Mouse (Mus musculus): ENCODE data around the gene Arfip1. TPM values are rescaled to one million over a fixed set of nuclear protein-coding genes. Genes with fewer than 3 reads are reported as not detected.

Gene Arfip1
- polyA plus RNA-seq, 1 experiment, result not detected

DNA sequence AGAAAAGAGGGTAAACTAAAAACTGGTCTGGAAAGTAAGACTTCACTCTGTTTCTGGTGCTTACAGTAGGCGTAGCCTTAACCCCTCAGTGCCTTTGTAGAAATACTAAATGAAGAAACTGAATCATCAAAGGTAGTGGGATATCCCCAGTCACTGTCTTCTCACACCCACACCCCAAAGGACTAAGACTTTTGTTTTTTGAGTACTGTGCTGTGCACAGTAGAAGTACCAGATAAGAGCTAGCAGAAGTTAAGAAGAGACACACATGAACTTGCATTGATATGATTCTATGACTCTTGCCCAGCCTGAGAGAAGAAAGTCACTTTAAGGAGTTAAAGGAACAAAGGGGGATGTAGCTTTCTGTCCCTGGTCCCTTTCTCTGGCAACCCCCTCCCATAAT, 104.9 kb downstream of the Arfip1 start:
- 97% methylated on average over 1 of the region's 1 CpGs for WGBS
- TF ChIP-seq CTCF (IDR thresholded peaks at IDR 0.05; ENCODE audit: insufficient read depth, low read depth, low read length), result no peak
- no peak for TF ChIP-seq POLR2A (IDR thresholded peaks at IDR 0.05; ENCODE audit: insufficient read depth, low read depth, low read length)
- Histone ChIP-seq H3K27ac (ENCODE audit: insufficient read depth, low read depth, low read length) (no peak overlapping the region), H3K4me1 (ENCODE audit: control insufficient read depth, insufficient read depth, low read length) (peaks cover 23% of the 10 kb centered on the region), H3K4me3 (ENCODE audit: insufficient read depth, low read depth, low read length) (no peak overlapping the region)

DNA sequence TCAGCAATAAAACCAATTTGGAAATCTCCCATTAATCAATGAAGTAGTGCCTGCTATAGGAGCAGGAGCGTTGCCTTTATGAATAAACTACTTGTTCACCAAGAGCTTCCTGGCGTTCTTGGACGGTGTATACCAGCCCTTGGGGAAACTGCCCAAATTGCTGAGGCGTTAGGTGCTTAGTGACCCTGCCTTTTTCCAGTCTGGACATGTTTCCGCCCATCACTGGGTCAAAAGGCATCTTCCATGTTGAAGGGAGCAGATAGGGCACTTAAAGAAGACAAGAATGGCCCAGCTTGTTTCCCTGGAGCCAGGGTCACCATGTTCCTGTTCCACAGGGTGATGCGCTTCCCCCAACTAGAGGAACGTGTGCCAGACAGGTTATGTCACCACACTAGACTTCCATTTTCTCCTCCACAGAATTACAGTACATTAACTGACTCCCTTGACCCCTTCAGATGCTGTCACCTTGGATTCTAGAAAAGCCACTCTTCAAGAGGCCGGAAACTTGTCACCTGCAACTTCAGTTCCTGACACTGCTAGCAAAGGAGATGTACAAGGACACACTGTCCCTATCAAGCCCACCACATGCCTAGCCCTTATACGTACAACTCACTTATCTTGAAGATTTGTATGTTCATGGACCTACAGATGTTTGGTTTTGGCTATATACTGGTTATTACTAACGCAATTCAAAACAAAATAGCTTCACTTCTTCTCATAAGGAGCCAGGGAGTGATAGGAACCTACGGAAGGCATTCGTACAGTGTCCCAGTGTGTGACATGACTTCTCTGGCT, 107.2 kb downstream of the Arfip1 start:
- no peak overlapping the region for H3K4me3 ChIP-seq (ENCODE audit: insufficient read depth, low read depth, low read length)
- peaks cover 21% of the 10 kb centered on the region for H3K4me1 ChIP-seq (ENCODE audit: control insufficient read depth, insufficient read depth, low read length)
- whole genome bisulfite sequencing, result 92% methylated on average over 12 of the region's 12 CpGs
- TF ChIP-seq CTCF (IDR thresholded peaks at IDR 0.05; ENCODE audit: insufficient read depth, low read depth, low read length) (no peak), POLR2A (IDR thresholded peaks at IDR 0.05; ENCODE audit: insufficient read depth, low read depth, low read length) (no peak)
- H3K27ac ChIP-seq (ENCODE audit: insufficient read depth, low read depth, low read length), result no peak overlapping the region

DNA sequence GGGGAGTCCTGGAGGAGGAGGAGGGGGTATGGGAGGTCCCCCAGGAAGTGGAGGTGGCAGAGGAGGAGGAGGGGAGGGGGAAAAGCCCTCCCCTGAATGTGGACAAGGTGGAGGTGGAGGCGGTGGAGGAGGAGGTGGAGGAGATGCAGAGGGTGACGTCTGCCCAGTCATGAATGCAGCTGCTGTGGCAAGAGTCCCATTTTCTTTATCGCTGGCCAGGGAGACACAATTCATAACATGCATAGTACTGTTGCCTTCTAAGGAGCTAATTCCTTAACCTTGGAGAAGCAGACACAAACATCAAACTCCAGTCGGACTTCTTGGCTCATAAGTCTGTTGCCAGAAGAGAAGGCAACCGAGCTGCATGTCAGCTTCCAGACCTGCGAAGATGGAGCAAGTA, 108.0 kb downstream of the Arfip1 start:
- WGBS, result 68% methylated on average over 6 of the region's 6 CpGs
- peaks cover 24% of the 10 kb centered on the region for H3K4me1 ChIP-seq (ENCODE audit: control insufficient read depth, insufficient read depth, low read length)
- no peak for TF ChIP-seq CTCF (IDR thresholded peaks at IDR 0.05; ENCODE audit: insufficient read depth, low read depth, low read length)
- no peak for TF ChIP-seq POLR2A (IDR thresholded peaks at IDR 0.05; ENCODE audit: insufficient read depth, low read depth, low read length)

DNA sequence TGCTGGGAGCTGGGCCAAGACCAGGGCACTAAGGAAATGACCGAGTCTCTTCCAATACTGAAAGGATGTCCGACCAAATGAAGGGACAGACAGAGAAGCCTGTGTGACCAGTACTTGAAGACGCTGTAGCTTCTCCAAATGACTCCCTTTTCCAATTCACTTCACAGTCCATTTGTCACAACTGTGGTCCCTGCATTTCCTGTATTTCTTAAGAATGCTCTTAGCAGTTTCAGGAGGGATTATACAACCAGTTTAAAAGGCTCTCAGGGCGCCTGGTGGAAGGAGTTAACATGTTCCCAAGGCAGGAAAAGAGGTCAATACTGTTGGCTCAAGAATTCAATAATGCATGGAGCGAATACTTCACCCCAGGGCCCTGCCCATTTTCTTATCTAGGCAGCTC, 109.5 kb downstream of the Arfip1 start:
- Histone ChIP-seq H3K27ac (ENCODE audit: insufficient read depth, low read depth, low read length) (no peak overlapping the region), H3K4me1 (ENCODE audit: control insufficient read depth, insufficient read depth, low read length) (peaks cover 20% of the 10 kb centered on the region), H3K4me3 (ENCODE audit: insufficient read depth, low read depth, low read length) (no peak overlapping the region)
- 75% methylated on average over 5 of the region's 5 CpGs for WGBS
- TF ChIP-seq CTCF (IDR thresholded peaks at IDR 0.05; ENCODE audit: insufficient read depth, low read depth, low read length), result no peak
- no peak for TF ChIP-seq POLR2A (IDR thresholded peaks at IDR 0.05; ENCODE audit: insufficient read depth, low read depth, low read length)

More for the DNA sequence above, 108.0 kb downstream of the Arfip1 start:
- H3K4me3 ChIP-seq (ENCODE audit: insufficient read depth, low read depth, low read length), result no peak overlapping the region
- no peak overlapping the region for H3K27ac ChIP-seq (ENCODE audit: insufficient read depth, low read depth, low read length)

DNA sequence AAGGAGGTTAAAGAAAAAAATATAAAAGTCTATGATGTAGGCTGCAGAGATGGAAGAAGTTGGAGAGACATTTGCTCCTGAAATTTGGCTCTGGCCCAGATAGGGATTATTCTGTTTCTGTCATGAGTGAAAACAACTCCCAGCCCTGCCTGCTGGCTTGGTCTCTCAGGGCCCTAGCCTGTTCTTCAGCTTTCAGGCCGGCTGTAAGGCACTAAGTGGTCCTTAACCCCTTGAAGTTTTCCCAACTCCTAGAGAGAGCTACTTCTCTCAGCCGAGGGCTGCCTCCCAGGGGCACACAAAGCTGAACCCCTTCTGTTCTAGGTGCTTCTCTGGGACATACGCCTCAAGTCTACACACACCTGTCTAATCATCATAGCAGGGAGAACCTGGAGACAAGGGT, 109.9 kb downstream of the Arfip1 start:
- Histone ChIP-seq H3K27ac (ENCODE audit: insufficient read depth, low read depth, low read length) (no peak overlapping the region), H3K4me1 (ENCODE audit: control insufficient read depth, insufficient read depth, low read length) (peaks cover 24% of the 10 kb centered on the region), H3K4me3 (ENCODE audit: insufficient read depth, low read depth, low read length) (no peak overlapping the region)
- TF ChIP-seq CTCF (IDR thresholded peaks at IDR 0.05; ENCODE audit: insufficient read depth, low read depth, low read length) (no peak), POLR2A (IDR thresholded peaks at IDR 0.05; ENCODE audit: insufficient read depth, low read depth, low read length) (no peak)
- 63% methylated on average over 3 of the region's 3 CpGs for WGBS

DNA sequence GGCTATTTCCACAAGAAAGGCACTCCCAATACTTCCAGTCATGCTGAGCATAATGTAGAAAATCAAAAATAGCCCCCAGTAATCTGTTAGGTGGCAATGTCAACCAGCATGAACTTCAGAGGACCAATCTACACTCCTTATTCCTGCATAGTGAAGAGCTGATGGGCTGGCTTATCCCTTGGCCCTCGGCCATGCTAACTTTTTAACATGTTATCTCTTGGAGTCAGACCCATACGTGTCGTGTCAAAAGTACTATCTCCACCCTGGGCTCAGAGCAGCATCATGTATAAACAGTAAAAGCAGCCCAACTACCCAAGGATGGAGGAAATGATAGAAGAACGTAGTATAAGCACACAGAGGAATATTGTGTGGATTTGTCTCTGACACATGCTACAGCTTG, 111.3 kb downstream of the Arfip1 start:
- no peak overlapping the region for H3K4me3 ChIP-seq (ENCODE audit: insufficient read depth, low read depth, low read length)
- no peak overlapping the region for H3K27ac ChIP-seq (ENCODE audit: insufficient read depth, low read depth, low read length)
- WGBS, result 96% methylated on average over 4 of the region's 4 CpGs
- TF ChIP-seq CTCF (IDR thresholded peaks at IDR 0.05; ENCODE audit: insufficient read depth, low read depth, low read length), result no peak
- no peak for TF ChIP-seq POLR2A (IDR thresholded peaks at IDR 0.05; ENCODE audit: insufficient read depth, low read depth, low read length)
- H3K4me1 ChIP-seq (ENCODE audit: control insufficient read depth, insufficient read depth, low read length), result peaks cover 28% of the 10 kb centered on the region

DNA sequence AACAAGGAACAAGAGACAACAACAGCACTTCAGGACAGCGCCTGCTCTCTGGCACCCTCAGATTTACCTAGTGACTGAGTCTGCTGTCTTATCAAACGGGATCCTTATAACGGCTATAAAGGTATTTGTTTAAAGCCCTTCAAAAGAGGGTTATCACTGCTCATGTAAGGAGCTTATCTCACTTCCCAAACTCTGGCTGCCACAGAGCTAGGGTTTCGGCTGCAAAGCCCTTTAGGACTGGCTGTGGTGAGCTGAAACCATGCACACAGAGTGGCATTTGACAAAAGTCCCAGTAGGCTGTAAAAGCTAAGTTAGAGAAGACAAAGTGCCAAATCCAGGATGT, 114.3 kb downstream of the Arfip1 start:
- Histone ChIP-seq H3K27ac (ENCODE audit: insufficient read depth, low read depth, low read length) (no peak overlapping the region), H3K4me1 (ENCODE audit: control insufficient read depth, insufficient read depth, low read length) (peaks cover 16% of the 10 kb centered on the region), H3K4me3 (ENCODE audit: insufficient read depth, low read depth, low read length) (no peak overlapping the region)
- TF ChIP-seq POLR2A (IDR thresholded peaks at IDR 0.05; ENCODE audit: insufficient read depth, low read depth, low read length) (no peak), CTCF (IDR thresholded peaks at IDR 0.05; ENCODE audit: insufficient read depth, low read depth, low read length) (no peak)
- 88% methylated on average over 4 of the region's 4 CpGs for WGBS

DNA sequence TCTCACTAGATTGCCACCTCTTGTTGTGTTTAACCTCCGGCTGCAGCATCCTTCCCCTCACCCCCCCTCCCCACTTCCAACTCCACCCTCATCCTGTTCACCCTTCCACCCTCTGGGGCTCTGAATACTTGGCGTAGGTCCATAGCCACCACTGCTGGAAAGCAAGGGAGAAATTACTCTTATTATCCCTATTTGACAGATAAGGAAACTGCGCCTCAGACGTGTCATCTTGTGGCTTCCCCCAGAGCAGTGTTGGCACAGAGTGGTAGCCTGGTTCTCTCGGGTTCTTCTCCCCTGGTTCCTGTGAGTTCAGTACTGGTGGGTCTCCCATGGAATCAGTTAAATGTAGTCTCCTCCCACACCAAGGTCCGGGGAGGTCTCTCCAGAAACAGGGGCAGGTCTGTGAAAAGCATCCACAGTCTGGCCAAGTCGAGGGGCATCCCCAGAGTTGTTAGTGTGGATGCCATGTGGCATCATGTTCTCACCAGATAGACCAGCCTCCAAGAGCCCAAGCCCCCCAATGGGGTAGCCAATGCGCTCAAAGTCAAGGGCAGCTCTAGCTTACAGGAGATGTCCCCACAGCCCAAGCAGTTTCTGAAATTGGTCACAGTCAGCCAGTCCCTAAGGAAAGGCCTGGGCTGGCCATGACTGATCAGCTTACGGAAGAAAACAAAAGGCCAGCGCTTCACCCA, 114.9 kb downstream of the Arfip1 start:
- H3K4me1 ChIP-seq (ENCODE audit: control insufficient read depth, insufficient read depth, low read length), result peaks cover 14% of the 10 kb centered on the region
- TF ChIP-seq POLR2A (IDR thresholded peaks at IDR 0.05; ENCODE audit: insufficient read depth, low read depth, low read length) (no peak), CTCF (IDR thresholded peaks at IDR 0.05; ENCODE audit: insufficient read depth, low read depth, low read length) (no peak)
- no peak overlapping the region for H3K27ac ChIP-seq (ENCODE audit: insufficient read depth, low read depth, low read length)
- WGBS, result 58% methylated on average over 10 of the region's 10 CpGs
- no peak overlapping the region for H3K4me3 ChIP-seq (ENCODE audit: insufficient read depth, low read depth, low read length)

DNA sequence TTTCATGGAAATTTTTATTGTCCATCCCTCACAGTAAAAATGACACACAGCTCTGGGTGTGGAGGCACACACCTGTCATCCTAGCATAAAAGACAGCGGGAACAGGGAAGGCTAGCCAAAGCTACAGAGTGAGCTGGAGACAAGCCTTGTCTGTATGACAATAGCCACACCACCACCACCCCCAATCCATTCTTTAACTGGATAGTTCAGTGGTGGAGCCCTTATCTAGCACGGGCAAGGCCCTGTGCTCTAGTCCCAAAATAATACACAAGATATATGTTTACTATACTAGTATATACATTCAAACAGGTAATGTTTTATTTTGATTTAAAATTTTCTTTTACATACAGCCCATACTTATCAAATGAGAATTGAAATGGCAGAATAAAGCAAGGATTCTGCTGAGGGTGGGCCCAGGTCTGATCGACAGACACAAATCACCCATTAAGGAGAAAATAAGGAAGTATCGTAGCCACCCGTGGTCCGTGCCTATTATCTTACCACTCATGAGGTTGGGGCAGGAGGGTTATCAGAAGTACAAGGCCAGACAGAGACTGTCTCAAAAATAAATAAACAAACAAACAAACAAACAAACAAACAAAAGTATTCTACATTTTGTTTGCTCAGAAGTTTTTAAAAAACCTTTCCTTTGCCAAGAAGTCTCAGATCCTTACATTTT, 116.5 kb downstream of the Arfip1 start:
- Histone ChIP-seq H3K27ac (ENCODE audit: insufficient read depth, low read depth, low read length) (no peak overlapping the region), H3K4me3 (ENCODE audit: insufficient read depth, low read depth, low read length) (no peak overlapping the region), H3K4me1 (ENCODE audit: control insufficient read depth, insufficient read depth, low read length) (peaks cover 14% of the 10 kb centered on the region)
- WGBS, result 92% methylated on average over 6 of the region's 6 CpGs
- TF ChIP-seq CTCF (IDR thresholded peaks at IDR 0.05; ENCODE audit: insufficient read depth, low read depth, low read length) (no peak), POLR2A (IDR thresholded peaks at IDR 0.05; ENCODE audit: insufficient read depth, low read depth, low read length) (no peak)
